Mouse (Mus musculus) midbrain, embryonic 16.5 days (tissue): Measurements from ENCODE around the gene Steap4. TPM values are rescaled to one million over a fixed set of nuclear protein-coding genes. Genes with fewer than 3 reads are reported as not detected.

Experiments
- ATAC-seq: fragments of 200-750 bp; cut with Nextera tagmentation; 2 replicates; pipeline ENCODE4 v1.8.0; 2017; ENCODE audit warnings: moderate TSS enrichment
- H3K27ac ChIP-seq: fragments of 300-500 bp; sonication (generic); 2 replicates; pipeline ENCODE4 v1.5.1; 2014; ENCODE audit warnings: mild to moderate bottlenecking, low read length, mixed read lengths
- H3K27me3 ChIP-seq: fragments of 300-500 bp; sonication (generic); 2 replicates; pipeline ENCODE4 v1.6.1; 2014; ENCODE audit warnings: low read depth, low read length, mixed read lengths; ENCODE audit not compliant: control insufficient read depth, insufficient read depth
- H3K36me3 ChIP-seq: fragments of 300-500 bp; sonication (generic); 2 replicates; pipeline ENCODE4 v1.6.1; 2014; ENCODE audit warnings: mild to moderate bottlenecking, low read length, moderate library complexity, mixed read lengths; ENCODE audit not compliant: control insufficient read depth, insufficient read depth
- H3K4me1 ChIP-seq: fragments of 300-500 bp; sonication (generic); 2 replicates; pipeline ENCODE4 v1.6.1; 2014; ENCODE audit warnings: mild to moderate bottlenecking, low read length, mixed read lengths; ENCODE audit not compliant: control insufficient read depth, insufficient read depth
- H3K4me2 ChIP-seq: fragments of 300-500 bp; sonication (generic); 2 replicates; pipeline ENCODE4 v1.6.1; 2014; ENCODE audit warnings: mild to moderate bottlenecking, low read length, mixed read lengths
- H3K4me3 ChIP-seq: fragments of 300-500 bp; sonication (generic); 2 replicates; pipeline ENCODE4 v1.5.1; 2014; ENCODE audit warnings: low read depth, mild to moderate bottlenecking, low read length, moderate library complexity, mixed read lengths
- H3K9ac ChIP-seq: fragments of 300-500 bp; sonication (generic); 2 replicates; pipeline ENCODE4 v1.6.1; 2014; ENCODE audit warnings: low read depth, low read length, mixed read lengths
- H3K9me3 ChIP-seq: fragments of 300-500 bp; sonication (generic); replicated peaks from 2 replicates; pipeline ENCODE4 v1.6.1; 2014; ENCODE audit warnings: mild to moderate bottlenecking, low read length, mixed read lengths; ENCODE audit not compliant: control insufficient read depth, poor library complexity, severe bottlenecking
- WGBS: fragments of 180-500 bp; shearing (Covaris S2); extraction: QIAGEN DNeasy Blood & Tissue Kit; methylation state at CpG from one replicate; pipeline ENCODE4 v1.1.7; 2014; 5-methylcytosine and 5-hydroxymethylcytosine counted together
- polyA plus RNA-seq: library from polyadenylated mRNA; unstranded; fragments of >200 nt; fragmentation: Nextera tagmentation; extraction: Ambion mirVana; gene quantifications from 2 replicates; pipeline ENCODE4 v1.2.1, GENCODE M21; 2015

Gene Steap4
- polyA plus RNA-seq, 1 experiment from 2014 or later = 0.41 TPM

- no peak for ATAC-seq
- no peak overlapping the region for H3K4me3 ChIP-seq
- H3K4me1 ChIP-seq = no peaks in the 10 kb centered on the region
- no peak overlapping the region for H3K27ac ChIP-seq
- H3K9ac ChIP-seq = no peak overlapping the region
- no peak overlapping the region for H3K4me2 ChIP-seq
- WGBS = 68% methylated on average over 2 of the region's 2 CpGs
- H3K9me3 ChIP-seq = no peaks in the 10 kb centered on the region
- H3K36me3 ChIP-seq = no peaks in the 10 kb centered on the region
- no peaks in the 10 kb centered on the region for H3K27me3 ChIP-seq
Measured at GRCm38 (mm10) chr5:7933933-7934675, 26.2 kb upstream of the Steap4 start.

GRCm38 (mm10) chr5:7954838-7955237, 5.4 kb upstream of the Steap4 start:
- peaks cover 1% of the 10 kb centered on the region; the same call in 1 of the 2 replicates for H3K4me1 ChIP-seq
- no peak overlapping the region for H3K4me2 ChIP-seq
- H3K27ac ChIP-seq = no peak overlapping the region
- no peak for ATAC-seq
- H3K9ac ChIP-seq = no peak overlapping the region
- H3K27me3 ChIP-seq = no peaks in the 10 kb centered on the region
- no peaks in the 10 kb centered on the region for H3K9me3 ChIP-seq
- H3K4me3 ChIP-seq = no peak overlapping the region
- WGBS = 90% methylated on average over 2 of the region's 2 CpGs
- H3K36me3 ChIP-seq = no peaks in the 10 kb centered on the region

- Histone ChIP-seq H3K27ac (no peak overlapping the region), H3K36me3 (no peaks in the 10 kb centered on the region), H3K27me3 (no peaks in the 10 kb centered on the region), H3K4me3 (no peak overlapping the region), H3K9me3 (no peaks in the 10 kb centered on the region), H3K4me2 (no peak overlapping the region), H3K9ac (no peak overlapping the region), H3K4me1 (peaks cover 7% of the 10 kb centered on the region; the same call in 1 of the 2 replicates)
- 82% methylated on average over 5 of the region's 5 CpGs for WGBS
- no peak for ATAC-seq
Measured at GRCm38 (mm10) chr5:7955371-7955966, 4.8 kb upstream of the Steap4 start.

GRCm38 (mm10) chr5:7958061-7958460, 2.2 kb upstream of the Steap4 start:
- Histone ChIP-seq H3K27ac (no peak overlapping the region), H3K9ac (no peak overlapping the region), H3K9me3 (no peaks in the 10 kb centered on the region), H3K4me1 (peaks cover 7% of the 10 kb centered on the region; the same call in 1 of the 2 replicates), H3K27me3 (no peaks in the 10 kb centered on the region), H3K4me3 (no peak overlapping the region), H3K36me3 (no peaks in the 10 kb centered on the region), H3K4me2 (no peak overlapping the region)
- ATAC-seq = no peak
- WGBS = 93% methylated on average over 4 of the region's 4 CpGs

GRCm38 (mm10) chr5:7959286-7959685, 971 bp upstream of the Steap4 start:
- 91% methylated on average over 6 of the region's 6 CpGs for WGBS
- no peaks in the 10 kb centered on the region for H3K36me3 ChIP-seq
- no peak overlapping the region for H3K27ac ChIP-seq
- H3K4me2 ChIP-seq = no peak overlapping the region
- H3K4me3 ChIP-seq = no peak overlapping the region
- ATAC-seq = no peak
- no peaks in the 10 kb centered on the region for H3K27me3 ChIP-seq
- H3K4me1 ChIP-seq = peaks cover 7% of the 10 kb centered on the region; the same call in 1 of the 2 replicates
- no peaks in the 10 kb centered on the region for H3K9me3 ChIP-seq
- H3K9ac ChIP-seq = no peak overlapping the region

GRCm38 (mm10) chr5:7961113-7961512, 856 bp downstream of the Steap4 start:
- no peaks in the 10 kb centered on the region for H3K9me3 ChIP-seq
- H3K9ac ChIP-seq = no peak overlapping the region
- H3K27me3 ChIP-seq = no peaks in the 10 kb centered on the region
- no peak overlapping the region for H3K27ac ChIP-seq
- H3K36me3 ChIP-seq = no peaks in the 10 kb centered on the region
- no peak overlapping the region for H3K4me2 ChIP-seq
- no peak for ATAC-seq
- no peak overlapping the region for H3K4me3 ChIP-seq
- peaks cover 7% of the 10 kb centered on the region; the same call in 1 of the 2 replicates for H3K4me1 ChIP-seq
- 87% methylated on average over 7 of the region's 7 CpGs for WGBS

GRCm38 (mm10) chr5:7965281-7965680, 5.0 kb downstream of the Steap4 start:
- no peaks in the 10 kb centered on the region for H3K9me3 ChIP-seq
- no peaks in the 10 kb centered on the region for H3K36me3 ChIP-seq
- no peak for ATAC-seq
- no peak overlapping the region for H3K27ac ChIP-seq
- WGBS = 32% methylated on average over 3 of the region's 3 CpGs
- H3K4me1 ChIP-seq = peaks cover 2% of the 10 kb centered on the region; the same call in 1 of the 2 replicates
- no peak overlapping the region for H3K9ac ChIP-seq
- H3K4me3 ChIP-seq = no peak overlapping the region
- no peaks in the 10 kb centered on the region for H3K27me3 ChIP-seq
- H3K4me2 ChIP-seq = no peak overlapping the region

- 82% methylated on average over 5 of the region's 5 CpGs for WGBS
- H3K27me3 ChIP-seq = no peaks in the 10 kb centered on the region
- no peaks in the 10 kb centered on the region for H3K4me1 ChIP-seq
Measured at GRCm38 (mm10) chr5:7968152-7968551, 7.9 kb downstream of the Steap4 start.

GRCm38 (mm10) chr5:7972266-7972665, 12.0 kb downstream of the Steap4 start:
- no peak overlapping the region for H3K9ac ChIP-seq
- WGBS = 83% methylated on average over 2 of the region's 2 CpGs
- H3K9me3 ChIP-seq = no peaks in the 10 kb centered on the region
- no peaks in the 10 kb centered on the region for H3K36me3 ChIP-seq
- H3K4me2 ChIP-seq = no peak overlapping the region
- ATAC-seq = no peak
- no peaks in the 10 kb centered on the region for H3K27me3 ChIP-seq
- H3K4me1 ChIP-seq = no peaks in the 10 kb centered on the region
- H3K4me3 ChIP-seq = no peak overlapping the region
- no peak overlapping the region for H3K27ac ChIP-seq

More at GRCm38 (mm10) chr5:7968152-7968551, 7.9 kb downstream of the Steap4 start:
- no peaks in the 10 kb centered on the region for H3K36me3 ChIP-seq
- H3K9me3 ChIP-seq = no peaks in the 10 kb centered on the region
- H3K27ac ChIP-seq = no peak overlapping the region
- H3K4me3 ChIP-seq = no peak overlapping the region
- H3K9ac ChIP-seq = no peak overlapping the region
- no peak for ATAC-seq
- H3K4me2 ChIP-seq = no peak overlapping the region
